Mouse (Mus musculus): ENCODE measurements around the gene Gemin4.

DNA sequence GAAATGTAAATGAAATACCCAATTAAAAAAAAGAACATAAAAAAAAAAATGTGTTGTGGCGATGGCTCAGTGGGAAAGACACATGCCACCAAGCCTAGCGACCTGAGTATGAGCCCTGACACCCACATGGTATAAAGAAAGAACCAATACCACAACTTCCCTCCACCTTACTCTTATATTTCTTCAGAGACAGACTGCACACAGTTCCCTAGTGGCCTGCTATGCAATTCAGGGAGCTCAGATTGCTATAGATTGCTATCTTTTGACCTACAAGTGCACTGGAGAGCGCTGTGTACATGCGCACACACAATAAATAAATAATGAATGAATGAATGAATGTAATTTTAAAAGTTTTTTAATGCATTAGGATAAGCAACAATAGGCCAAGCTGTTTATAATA, 33.7 kb downstream of the Gemin4 start:
- no peak for TF ChIP-seq CHD2 (IDR thresholded peaks at IDR 0.05; ENCODE audit: low read depth, low read length)
- no peak for TF ChIP-seq ZC3H11A (IDR thresholded peaks at IDR 0.05; ENCODE audit: borderline replicate concordance, low read depth, low read length)
- no peak for TF ChIP-seq ZNF384 (IDR thresholded peaks at IDR 0.05; ENCODE audit: low read depth, low read length)
